Mouse (Mus musculus) kidney, postnatal 25 days (tissue): ENCODE data around the gene Mrps36.
"Not testable (repeated sequence)": the region's sequence is repeated elsewhere in the genome, so short reads cannot be mapped to it uniquely, and the experiment has no call there.

ENCODE experiments used
- DNase-seq, 2 experiments: peaks; one replicate each; pipeline ENCODE4 v3.0.0; 2021; ENCODE audit warnings: mixed read lengths in 2 of 2

Mrps36 gene

GRCm38 (mm10) chr13:100744036-100744744, at the start of gene Mrps36:
Gene Mrps36, minus strand, starts transcription at chr13:100744659.
- peak; percentile 98 for DNase-seq

GRCm38 (mm10) chr13:100789083-100789482, 44.6 kb upstream of the Mrps36 start:
- DNase-seq, result no peak

DNA sequence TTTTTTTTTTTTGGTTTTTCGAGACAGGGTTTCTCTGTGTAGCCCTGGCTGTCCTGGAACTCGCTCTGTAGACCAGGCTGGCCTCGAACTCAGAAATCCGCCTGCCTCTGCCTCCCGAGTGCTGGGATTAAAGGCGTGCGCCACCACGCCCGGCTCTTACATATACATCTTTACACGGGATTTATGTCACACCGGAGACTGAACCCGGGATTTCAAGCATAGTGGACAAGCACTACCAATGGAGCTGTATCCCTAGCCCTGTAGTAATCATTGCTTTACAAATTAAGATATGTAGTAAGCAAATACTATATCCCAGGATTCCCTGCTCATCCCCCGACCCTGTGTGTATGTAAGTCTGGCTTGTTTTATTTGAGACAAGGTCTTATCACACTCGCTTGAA, 43.6 kb upstream of the Mrps36 start:
- not testable (repeated sequence) for DNase-seq

DNA sequence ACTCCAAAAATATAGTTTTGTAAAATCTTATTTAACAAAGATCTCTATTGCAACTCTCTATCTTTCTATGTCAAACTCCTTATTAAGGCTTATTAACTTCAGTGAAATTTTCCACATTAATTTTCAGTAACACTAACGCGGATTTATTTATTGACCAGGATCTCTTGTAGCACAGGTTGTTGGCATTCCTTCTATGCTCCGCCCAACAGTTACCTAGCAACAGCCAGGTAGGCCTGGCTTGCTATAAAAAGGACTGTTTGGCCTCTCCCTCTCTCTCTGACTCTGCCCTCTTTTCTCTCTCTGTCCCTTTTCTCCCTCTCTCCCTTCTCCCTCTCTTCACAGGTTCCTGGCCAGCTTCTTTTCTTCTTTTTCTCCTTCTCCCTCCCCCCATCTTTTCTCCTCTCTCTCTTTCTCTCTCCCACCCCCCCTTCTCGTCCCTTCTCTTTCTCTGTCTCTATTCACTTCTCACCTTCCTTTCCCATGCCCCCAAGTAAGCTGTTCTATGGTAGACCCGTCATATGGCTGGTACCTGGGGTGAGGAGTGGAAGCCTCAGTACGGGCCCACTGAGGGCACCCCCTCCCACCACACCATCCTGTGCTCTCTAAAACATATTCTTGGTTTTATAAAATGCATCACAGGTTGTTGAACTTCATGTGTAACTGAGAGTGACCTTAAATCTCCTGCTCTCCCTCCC, 43.0 kb upstream of the Mrps36 start:
- DNase-seq, result peak; percentile 57 to 74

GRCm38 (mm10) chr13:100786414-100786867, 42.0 kb upstream of the Mrps36 start, which contains the start of gene Ccnb1:
Gene Ccnb1, minus strand, starts transcription at chr13:100786570.
- DNase-seq, result peak; percentile 95 to 96

DNA sequence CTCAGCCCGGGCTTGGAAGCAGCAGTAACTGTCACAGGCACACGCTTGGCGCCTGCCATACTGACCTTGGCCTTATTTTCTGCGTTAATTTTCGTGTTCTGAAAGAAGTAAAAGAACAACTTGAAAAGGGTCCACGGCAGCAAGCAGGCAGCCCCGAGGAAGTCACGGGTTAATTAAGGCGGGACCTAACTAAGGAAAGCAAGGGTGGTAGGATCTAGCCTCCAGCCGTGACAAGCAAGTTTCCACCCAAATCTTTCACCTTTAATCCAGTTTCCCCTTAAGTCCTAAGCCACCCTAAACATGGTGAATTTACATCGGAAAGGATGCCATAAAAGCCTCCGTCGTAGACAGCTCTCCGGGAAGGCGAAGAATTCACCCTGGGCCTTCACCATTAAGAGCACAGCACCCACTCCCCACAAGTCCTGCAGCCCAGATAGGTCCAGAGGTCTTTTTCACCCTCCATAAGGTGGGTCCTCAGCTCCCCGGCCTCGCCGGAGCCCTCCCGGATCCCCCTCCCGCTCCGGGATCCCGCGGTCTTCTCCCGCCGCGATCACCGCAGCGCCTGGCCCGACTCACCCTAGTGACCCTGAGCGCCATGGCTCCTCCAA, 41.5 kb upstream of the Mrps36 start:
- DNase-seq, result no peak

DNA sequence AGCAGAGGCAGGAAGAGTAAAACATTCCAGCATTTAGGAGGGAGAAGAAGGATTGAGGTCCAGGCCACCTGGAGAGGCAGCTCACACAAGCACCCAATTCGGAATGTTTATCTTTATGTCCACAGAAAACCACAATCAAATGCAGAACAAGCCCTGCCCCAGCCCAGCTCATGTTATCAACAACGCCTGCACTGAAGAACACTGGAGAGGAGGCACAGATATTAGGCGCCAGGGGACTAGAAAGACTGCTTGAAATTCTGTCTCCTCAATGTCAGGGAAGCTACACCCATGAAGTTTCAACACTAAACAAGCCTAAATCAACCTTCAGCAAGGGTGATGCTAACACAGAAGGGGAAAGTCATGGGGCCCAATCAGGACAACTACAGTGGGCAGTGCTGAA, 33.0 kb upstream of the Mrps36 start:
- DNase-seq, result no peak

GRCm38 (mm10) chr13:100776710-100777109, 32.3 kb upstream of the Mrps36 start:
- no peak for DNase-seq

DNA sequence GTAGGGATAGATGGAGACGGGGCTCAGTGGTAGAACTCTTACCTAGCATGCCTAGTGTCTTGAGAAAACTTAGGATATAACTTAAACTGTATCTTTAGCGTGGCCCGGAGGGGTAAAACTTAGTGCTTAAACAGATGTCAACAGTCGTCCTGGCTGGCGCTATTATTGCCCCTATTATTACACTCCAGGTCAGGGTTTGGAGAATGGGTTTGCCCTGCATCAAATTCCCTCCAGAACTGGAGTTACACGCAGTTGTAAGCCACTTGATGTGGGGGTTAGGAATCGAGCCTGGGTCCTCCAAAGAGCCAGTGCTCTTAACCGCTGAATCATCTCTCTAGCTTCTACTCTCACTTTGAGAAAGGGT, 31.6 kb upstream of the Mrps36 start:
- no peak for DNase-seq

- DNase-seq, result peak; percentile 91 to 92
These were observed 31.0 kb upstream of the Mrps36 start, which contains the start of gene Cenph for GRCm38 (mm10) chr13:100775252-100776055. Gene Cenph, minus strand, starts transcription at chr13:100775899.

GRCm38 (mm10) chr13:100774704-100775103, 30.2 kb upstream of the Mrps36 start:
- DNase-seq, result no peak

DNA sequence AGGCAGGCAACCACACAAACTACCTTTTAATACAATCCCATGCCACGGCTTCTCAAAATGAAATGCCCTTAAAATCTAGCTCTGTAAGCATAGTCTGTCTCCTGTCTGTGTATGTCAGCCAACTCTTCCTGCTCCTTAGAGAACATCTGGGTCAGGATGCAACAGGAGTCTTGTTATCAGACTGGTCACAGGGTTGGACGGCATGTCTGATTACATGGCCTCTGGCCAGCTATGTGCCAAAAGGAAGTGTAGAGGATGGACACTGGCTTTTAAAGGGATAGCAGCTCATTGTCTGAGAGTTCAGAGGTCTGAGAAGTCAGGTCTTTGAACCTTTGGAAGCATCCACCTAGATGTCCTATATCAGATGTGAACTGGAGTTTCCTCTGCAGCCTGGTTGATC, 10.9 kb upstream of the Mrps36 start:
- DNase-seq, result no peak

DNA sequence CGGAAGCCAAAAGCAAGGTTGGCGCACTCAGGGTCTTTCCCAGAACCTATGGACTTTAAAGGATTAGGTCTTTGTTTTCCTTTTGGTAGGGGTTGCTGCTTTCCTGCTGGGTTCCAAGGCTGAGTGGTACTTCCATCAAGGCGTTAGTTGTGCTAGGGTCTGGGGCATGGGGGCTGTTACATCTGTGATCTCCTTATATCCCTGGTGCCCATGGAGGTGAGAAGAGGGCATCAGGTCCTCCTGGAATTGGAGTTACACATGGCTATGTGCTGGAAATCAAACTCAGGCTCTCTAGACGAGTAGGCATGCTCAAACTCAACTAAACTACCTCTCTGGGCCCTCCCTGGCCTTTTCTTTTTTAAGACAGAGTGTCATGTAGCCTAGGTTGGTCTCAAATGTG, 9.7 kb upstream of the Mrps36 start:
- no peak for DNase-seq

GRCm38 (mm10) chr13:100753011-100753410, 8.6 kb upstream of the Mrps36 start:
- no peak for DNase-seq

DNA sequence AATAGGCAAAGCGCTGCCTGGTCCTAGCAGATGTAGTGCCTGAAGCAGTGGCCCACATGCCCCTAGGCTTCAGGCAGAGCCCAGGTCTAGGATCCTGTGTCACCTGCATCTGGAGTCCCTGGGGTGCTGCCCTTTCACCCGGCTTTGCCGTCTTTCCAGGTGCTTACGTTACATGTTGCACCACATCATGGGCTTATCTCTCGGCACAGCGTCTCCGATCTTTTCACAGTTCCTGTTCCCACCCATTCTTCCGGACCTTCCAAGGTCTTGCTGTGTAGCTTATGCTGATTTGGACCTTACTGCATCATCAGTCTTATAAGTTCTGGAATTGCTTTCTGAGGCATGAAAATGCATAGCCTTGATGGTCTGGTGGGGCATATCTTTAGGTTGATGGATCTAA, 8.1 kb upstream of the Mrps36 start:
- no peak for DNase-seq

- DNase-seq, result no peak
These were observed 6.9 kb upstream of the Mrps36 start for GRCm38 (mm10) chr13:100751402-100751801.

DNA sequence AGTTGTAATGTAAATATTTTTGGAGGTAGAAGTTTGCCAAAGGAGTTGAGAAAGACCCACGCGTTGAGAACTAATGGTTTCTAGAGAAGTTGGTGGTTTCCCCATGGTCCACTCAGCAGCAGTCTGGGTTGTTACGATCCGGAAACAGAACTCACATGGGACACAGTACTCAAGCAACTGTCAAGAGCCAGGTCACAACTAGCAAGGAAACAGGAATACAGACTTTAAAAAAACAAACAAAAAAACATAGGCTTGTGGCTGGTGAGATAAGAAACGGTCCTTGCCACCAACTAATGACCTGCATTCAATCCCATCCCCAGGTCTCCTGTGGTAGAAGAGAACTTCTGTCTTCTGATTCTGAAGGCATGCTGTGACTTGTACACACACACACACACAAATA, 6.3 kb upstream of the Mrps36 start:
- no peak for DNase-seq

DNA sequence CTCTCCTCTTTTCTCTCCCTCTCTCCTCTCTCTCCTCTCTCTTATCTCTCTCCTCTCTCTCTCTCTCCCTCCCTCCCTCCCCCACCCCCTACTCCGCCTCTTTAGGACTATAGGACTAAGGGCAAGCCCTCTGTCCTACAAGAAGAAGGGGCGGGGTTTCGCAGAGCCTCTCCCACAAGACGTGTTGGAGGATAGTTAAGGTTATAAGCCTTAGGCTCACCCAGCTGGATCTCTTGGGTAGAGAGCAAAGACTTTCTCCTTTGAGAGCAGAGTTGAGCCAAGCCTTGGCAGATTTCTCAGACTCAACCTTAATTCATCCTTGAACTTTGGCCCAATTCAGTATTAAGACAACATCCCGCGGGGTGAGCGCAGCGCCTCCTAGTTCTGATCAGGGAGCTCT, 4.2 kb upstream of the Mrps36 start:
- DNase-seq, result no peak

DNA sequence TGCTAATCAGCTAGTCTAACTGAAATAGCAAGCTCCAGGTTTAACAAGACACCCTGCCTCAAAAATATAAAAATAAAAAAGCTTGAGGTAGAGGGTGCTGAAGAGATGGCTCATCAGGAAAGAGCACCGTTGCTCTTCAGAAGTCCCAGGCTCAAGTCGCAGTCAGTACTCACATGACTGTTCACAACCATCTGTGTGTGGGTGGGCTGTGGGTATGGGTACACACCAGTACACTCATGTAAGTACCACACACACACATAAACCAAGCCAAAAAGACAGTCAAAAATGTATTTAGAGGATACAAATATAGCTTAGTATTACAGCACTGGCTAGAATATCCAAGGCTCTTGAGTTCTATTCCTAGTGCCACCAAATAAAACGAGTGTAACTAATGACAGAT, 1.6 kb upstream of the Mrps36 start:
- DNase-seq, result no peak

DNA sequence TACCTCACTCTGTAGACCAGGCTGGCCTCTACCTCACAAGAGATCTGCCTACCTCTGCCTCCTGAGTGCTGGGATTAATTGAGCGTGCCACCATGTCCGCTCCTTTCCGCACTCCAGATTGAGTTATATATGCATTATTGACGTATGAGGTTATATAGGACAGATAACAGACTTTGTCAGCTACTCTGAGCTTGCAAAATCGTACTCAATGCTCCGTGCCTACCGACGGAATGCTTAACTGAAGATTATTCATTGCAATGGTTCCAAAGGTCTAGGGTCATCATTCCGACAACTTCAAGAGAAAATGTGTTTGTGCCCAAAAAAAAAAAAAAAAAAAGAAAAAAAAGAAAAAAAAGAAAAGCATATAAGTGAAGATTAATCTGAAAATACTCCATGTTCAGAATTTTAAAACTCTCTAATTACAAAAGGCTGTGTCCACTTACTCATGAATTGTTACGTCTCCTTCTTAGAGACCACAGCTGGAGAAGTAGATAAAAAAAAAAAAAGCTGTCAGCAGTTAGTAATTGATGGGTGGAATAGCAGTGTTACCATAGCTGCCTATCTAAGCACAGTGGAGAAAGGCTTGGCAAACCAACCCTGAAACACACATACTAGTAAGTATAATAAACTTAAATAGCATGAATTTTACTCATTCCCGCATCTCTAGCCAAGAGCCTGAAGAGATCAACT, 968 bp downstream of the Mrps36 start:
- peak; percentile 20 to 52 for DNase-seq

- no peak for DNase-seq
These were observed 1.6 kb downstream of the Mrps36 start for GRCm38 (mm10) chr13:100742831-100743230.

DNA sequence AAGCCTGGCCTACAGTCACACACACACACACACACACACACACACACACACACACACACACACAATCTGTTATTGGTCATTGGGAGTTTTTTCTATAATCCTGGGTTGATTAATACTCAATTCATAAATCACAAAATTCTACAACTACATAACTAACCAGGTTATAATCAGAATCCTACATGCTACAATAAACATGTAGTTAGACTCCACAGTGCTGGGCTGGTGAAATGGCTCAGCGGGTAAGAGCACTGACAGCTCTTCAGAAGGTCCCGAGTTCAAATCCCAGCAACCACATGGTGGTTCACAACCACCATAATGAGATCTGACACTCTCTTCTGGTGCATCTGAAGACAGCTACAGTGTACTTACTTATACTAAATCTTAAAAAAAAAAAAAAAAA, 11.7 kb downstream of the Mrps36 start:
- no peak for DNase-seq
